Mouse (Mus musculus) midbrain, embryonic 14.5 days (tissue): ENCODE measurements around the gene Igflr1. TPM values are rescaled to one million over a fixed set of nuclear protein-coding genes. Genes with fewer than 3 reads are reported as not detected.

Source experiments
- ATAC-seq: fragments of 200-750 bp; cut with Nextera tagmentation; 2 replicates; pipeline ENCODE4 v1.8.0; 2017; ENCODE audit warnings: moderate number of reproducible peaks, moderate library complexity; ENCODE audit not compliant: low FRiP score, low TSS enrichment
- DNase-seq: peaks from one replicate; pipeline ENCODE4 v3.0.0-alpha.2; 2015
- H3K27ac ChIP-seq: fragments of 300-500 bp; sonication (generic); replicated peaks from 2 replicates; pipeline ENCODE4 v1.5.1; 2014; ENCODE audit warnings: mild to moderate bottlenecking, low read depth, low read length, moderate library complexity
- H3K27me3 ChIP-seq: fragments of 300-500 bp; sonication (generic); 2 replicates; pipeline ENCODE4 v1.6.1; 2014; ENCODE audit warnings: low read length, control low read depth, mixed read lengths; ENCODE audit not compliant: control insufficient read depth, insufficient read depth
- H3K36me3 ChIP-seq: fragments of 300-500 bp; sonication (generic); 2 replicates; pipeline ENCODE4 v1.6.1; 2014; ENCODE audit warnings: low read length, control low read depth; ENCODE audit not compliant: control insufficient read depth, insufficient read depth
- H3K4me1 ChIP-seq: fragments of 300-500 bp; sonication (generic); 2 replicates; pipeline ENCODE4 v1.6.1; 2014; ENCODE audit warnings: mild to moderate bottlenecking, antibody characterized with exemption, low read length, control low read depth; ENCODE audit not compliant: control insufficient read depth, insufficient read depth
- H3K4me2 ChIP-seq: fragments of 300-500 bp; sonication (generic); 2 replicates; pipeline ENCODE4 v1.6.1; 2014; ENCODE audit warnings: mild to moderate bottlenecking, low read length, moderate library complexity
- H3K4me3 ChIP-seq: fragments of 300-500 bp; sonication (generic); replicated peaks from 2 replicates; pipeline ENCODE4 v1.5.1; 2014; ENCODE audit warnings: low read depth, low read length
- H3K9ac ChIP-seq: fragments of 300-500 bp; sonication (generic); replicated peaks from 2 replicates; pipeline ENCODE4 v1.6.1; 2014; ENCODE audit warnings: mild to moderate bottlenecking, low read length, moderate library complexity
- H3K9me3 ChIP-seq: fragments of 300-500 bp; sonication (generic); 2 replicates; pipeline ENCODE4 v1.6.1; 2016; ENCODE audit warnings: low read length, control low read depth, mixed read lengths; ENCODE audit not compliant: control insufficient read depth
- WGBS: fragments of 180-500 bp; shearing (Covaris S2); extraction: QIAGEN DNeasy Blood & Tissue Kit; methylation state at CpG from one replicate; pipeline ENCODE4 v1.1.7; 2014; 5-methylcytosine and 5-hydroxymethylcytosine counted together
- polyA plus RNA-seq: library from polyadenylated mRNA; unstranded; fragments of >200 nt; fragmentation: Nextera tagmentation; extraction: Ambion mirVana; gene quantifications from 2 replicates; pipeline ENCODE4 v1.2.1, GENCODE M21; 2014

Igflr1 gene
- polyA plus RNA-seq, 1 experiment from 2014 or later = 5.8 TPM

GRCm38 (mm10) chr7:30551445-30552101 is 13.7 kb upstream of the Igflr1 start:
- 1% methylated on average over 10 of the region's 10 CpGs for WGBS
- Histone ChIP-seq H3K4me1 (peaks cover 10% of the 10 kb centered on the region), H3K36me3 (peaks cover 32% of the 10 kb centered on the region), H3K9me3 (no peaks in the 10 kb centered on the region), H3K4me2 (peak overlapping the region; percentile 74), H3K27me3 (no peaks in the 10 kb centered on the region), H3K4me3 (peak overlapping the region; percentile 52), H3K9ac (no peak overlapping the region; the same call in 1 of the 2 replicates), H3K27ac (peak overlapping the region; percentile 84)
- ATAC-seq = peak; percentile 70
- peak; percentile 86 for DNase-seq

GRCm38 (mm10) chr7:30552102-30553020 is 12.9 kb upstream of the Igflr1 start, which contains the start of the genes Hspb6 and Proser3:
Gene Hspb6, plus strand, starts transcription at chr7:30552178.
Gene Proser3, minus strand, starts transcription at chr7:30552299.
- H3K9me3 ChIP-seq = no peaks in the 10 kb centered on the region
- H3K4me3 ChIP-seq = peak within 1 kb of the TSS; percentile 52
- peaks cover 40% of the 10 kb centered on the region for H3K36me3 ChIP-seq
- peak; percentile 93 for ATAC-seq
- H3K4me2 ChIP-seq = peak within 1 kb of the TSS; percentile 74
- peaks cover 10% of the 10 kb centered on the region for H3K4me1 ChIP-seq
- DNase-seq = peak; percentile 98
- under 1% methylated on average over 44 of the region's 44 CpGs for WGBS
- peak within 1 kb of the TSS; percentile 27; the same call in 1 of the 2 replicates for H3K9ac ChIP-seq
- peak within 1 kb of the TSS; percentile 84 for H3K27ac ChIP-seq
- H3K27me3 ChIP-seq = no peaks in the 10 kb centered on the region

DNA sequence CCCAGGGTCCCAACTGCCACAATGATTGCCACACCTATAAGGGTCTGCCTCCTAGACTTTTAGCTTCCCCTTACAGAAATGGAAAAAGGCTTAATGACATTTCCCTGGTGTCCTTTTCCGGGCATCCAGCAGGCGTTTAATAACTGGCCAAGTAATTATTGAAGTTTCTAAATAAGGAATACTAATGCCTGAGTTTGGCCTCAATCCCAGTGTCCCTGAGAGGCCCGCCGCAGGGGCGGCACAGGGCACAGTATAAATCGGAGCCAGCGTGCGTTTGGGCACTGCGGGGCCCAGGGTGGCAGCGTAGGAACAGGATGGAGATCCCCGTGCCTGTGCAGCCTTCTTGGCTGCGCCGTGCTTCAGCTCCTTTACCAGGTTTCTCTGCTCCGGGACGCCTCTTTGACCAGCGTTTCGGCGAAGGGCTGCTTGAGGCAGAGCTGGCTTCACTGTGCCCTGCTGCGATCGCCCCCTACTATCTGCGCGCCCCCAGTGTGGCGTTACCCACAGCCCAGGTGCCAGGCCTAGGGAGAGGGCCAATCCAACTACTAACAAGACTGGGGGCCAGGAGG is 12.1 kb upstream of the Igflr1 start:
- no peaks in the 10 kb centered on the region for H3K27me3 ChIP-seq
- peak overlapping the region; percentile 84 for H3K27ac ChIP-seq
- no peaks in the 10 kb centered on the region for H3K9me3 ChIP-seq
- 9% methylated on average over 23 of the region's 23 CpGs for WGBS
- H3K4me2 ChIP-seq = peak overlapping the region; percentile 74
- DNase-seq (peak; percentile 53), ATAC-seq (peak; percentile 15; the same call in 1 of the 2 replicates)
- H3K4me3 ChIP-seq = peak overlapping the region; percentile 52
- H3K9ac ChIP-seq = peak overlapping the region; percentile 27; the same call in 1 of the 2 replicates
- peaks cover 10% of the 10 kb centered on the region for H3K4me1 ChIP-seq
- peaks cover 38% of the 10 kb centered on the region for H3K36me3 ChIP-seq

DNA sequence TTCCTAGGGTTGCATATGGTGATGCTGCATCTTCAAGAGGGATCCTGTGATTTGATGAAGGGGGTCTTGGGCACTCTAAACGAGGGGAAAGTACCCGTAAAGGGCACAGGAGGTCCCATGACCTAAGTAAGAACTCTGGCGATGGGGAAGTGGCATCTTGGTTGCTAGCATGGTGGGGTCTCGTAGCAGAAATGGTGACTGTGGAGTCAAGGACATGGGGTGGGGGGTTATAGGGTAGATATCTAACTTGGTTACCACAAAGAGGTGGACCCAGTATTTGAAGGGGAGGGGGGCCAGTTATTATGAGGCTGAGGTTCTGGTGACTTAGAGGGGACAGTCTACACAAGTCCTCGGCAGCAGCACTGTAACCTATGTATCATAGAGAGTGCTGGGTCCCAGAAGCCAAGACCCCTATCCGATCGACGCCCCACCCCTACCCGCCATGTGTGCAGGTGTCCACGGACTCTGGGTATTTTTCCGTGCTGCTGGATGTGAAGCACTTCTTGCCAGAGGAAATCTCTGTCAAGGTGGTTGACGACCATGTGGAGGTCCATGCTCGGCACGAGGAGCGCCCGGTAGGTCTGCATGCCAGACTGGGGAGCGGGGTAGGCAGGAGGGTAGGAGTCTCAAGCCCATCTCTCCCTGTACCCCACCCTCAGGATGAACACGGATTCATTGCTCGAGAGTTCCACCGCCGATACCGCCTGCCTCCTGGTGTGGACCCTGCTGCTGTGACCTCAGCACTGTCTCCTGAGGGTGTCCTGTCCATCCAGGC is 11.2 kb upstream of the Igflr1 start:
- no peak for DNase-seq
- Histone ChIP-seq H3K27me3 (no peaks in the 10 kb centered on the region), H3K4me3 (no peak overlapping the region), H3K4me1 (peaks cover 18% of the 10 kb centered on the region), H3K27ac (no peak overlapping the region), H3K9ac (no peak overlapping the region; the same call in 1 of the 2 replicates), H3K36me3 (peaks cover 35% of the 10 kb centered on the region), H3K9me3 (no peaks in the 10 kb centered on the region), H3K4me2 (peak overlapping the region; percentile 74; the same call in 1 of the 2 replicates)
- 83% methylated on average over 22 of the region's 22 CpGs for WGBS
- no peak for ATAC-seq

DNA sequence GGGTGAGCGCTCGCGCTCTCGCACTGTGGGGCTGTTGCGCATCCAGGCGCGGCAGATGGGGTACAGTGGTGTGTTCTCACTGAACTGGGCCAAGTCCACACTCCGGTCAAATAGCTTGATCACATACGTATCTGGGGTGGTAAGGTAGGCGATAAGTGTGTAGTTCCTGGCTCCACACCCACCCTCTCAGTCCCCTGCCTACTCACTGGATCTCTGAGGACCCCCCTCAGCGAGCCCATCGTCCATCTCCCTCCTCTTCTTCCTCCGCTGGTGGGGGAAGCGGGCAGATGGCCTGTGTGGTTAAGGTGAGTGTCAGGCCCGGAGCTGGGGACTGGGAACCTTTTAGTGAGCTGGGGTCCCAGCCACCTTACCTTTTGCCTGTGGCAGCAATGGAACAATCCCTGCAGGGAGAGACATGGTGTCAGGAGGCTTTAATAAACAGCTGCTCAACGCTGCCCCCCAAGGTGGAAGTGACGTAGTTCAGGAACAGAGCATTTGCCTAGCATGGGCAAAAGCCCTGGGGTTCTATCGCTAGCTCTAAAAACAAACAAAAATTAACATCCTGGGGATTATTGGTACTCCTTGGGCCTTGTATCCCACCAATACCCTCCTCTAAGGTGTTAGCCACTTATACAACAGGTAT is 8.2 kb upstream of the Igflr1 start:
- Histone ChIP-seq H3K4me3 (no peak overlapping the region), H3K9ac (no peak overlapping the region), H3K9me3 (no peaks in the 10 kb centered on the region), H3K27me3 (no peaks in the 10 kb centered on the region), H3K27ac (no peak overlapping the region), H3K4me1 (peaks cover 24% of the 10 kb centered on the region), H3K36me3 (peaks cover 33% of the 10 kb centered on the region), H3K4me2 (no peak overlapping the region)
- DNase-seq (peak; percentile 15), ATAC-seq (no peak)
- 92% methylated on average over 18 of the region's 18 CpGs for whole genome bisulfite sequencing

- ATAC-seq (no peak), DNase-seq (no peak)
- H3K9me3 ChIP-seq = no peaks in the 10 kb centered on the region
- H3K27me3 ChIP-seq = no peaks in the 10 kb centered on the region
- H3K36me3 ChIP-seq = peaks cover 33% of the 10 kb centered on the region
- H3K9ac ChIP-seq = no peak overlapping the region
- 87% methylated on average over 13 of the region's 13 CpGs for WGBS
- peaks cover 19% of the 10 kb centered on the region for H3K4me1 ChIP-seq
- peak overlapping the region; percentile 71 for H3K4me2 ChIP-seq
- H3K4me3 ChIP-seq = 0 out of 2 replicates have a peak overlapping the region, but pooled peaks have one; percentile 50
- no peak overlapping the region for H3K27ac ChIP-seq
These were observed 7.2 kb upstream of the Igflr1 start for GRCm38 (mm10) chr7:30557901-30558514.

GRCm38 (mm10) chr7:30558656-30559442 is 6.4 kb upstream of the Igflr1 start:
- H3K9me3 ChIP-seq = no peaks in the 10 kb centered on the region
- ATAC-seq = no peak
- H3K27me3 ChIP-seq = no peaks in the 10 kb centered on the region
- peak overlapping the region; percentile 50 for H3K4me3 ChIP-seq
- no peak overlapping the region for H3K27ac ChIP-seq
- peak overlapping the region; percentile 67 for H3K9ac ChIP-seq
- DNase-seq = no peak
- peaks cover 15% of the 10 kb centered on the region for H3K4me1 ChIP-seq
- WGBS = 16% methylated on average over 12 of the region's 12 CpGs
- H3K36me3 ChIP-seq = peaks cover 33% of the 10 kb centered on the region
- peak overlapping the region; percentile 71 for H3K4me2 ChIP-seq
